Mouse (Mus musculus) forebrain, postnatal 0 days (tissue): ENCODE measurements around the gene Foxn1. TPM values are rescaled to one million over a fixed set of nuclear protein-coding genes. Genes with fewer than 3 reads are reported as not detected.
A peak's percentile ranks its signal among the peaks of the same experiment; 100 is the strongest.

ENCODE experiments used
- ATAC-seq: fragments of 200-750 bp; cut with Nextera tagmentation; 2 replicates; pipeline ENCODE4 v1.8.0; 2017; ENCODE audit warnings: mild to moderate bottlenecking, moderate library complexity
- DNase-seq: peaks from one replicate; pipeline ENCODE4 v3.0.0-alpha.2; 2015
- H3K27ac ChIP-seq: fragments of 300-500 bp; sonication (generic); 2 replicates; pipeline ENCODE4 v1.5.1; 2014; ENCODE audit warnings: low read depth, mild to moderate bottlenecking, antibody characterized with exemption, low read length, moderate library complexity, mixed read lengths
- H3K27me3 ChIP-seq: fragments of 300-500 bp; sonication (generic); 2 replicates; pipeline ENCODE4 v1.6.1; 2014; ENCODE audit warnings: mild to moderate bottlenecking, low read length, mixed read lengths; ENCODE audit not compliant: insufficient read depth
- H3K36me3 ChIP-seq: fragments of 300-500 bp; sonication (generic); 2 replicates; pipeline ENCODE4 v1.6.1; 2014; ENCODE audit warnings: mild to moderate bottlenecking, moderate library complexity; ENCODE audit not compliant: insufficient read depth
- H3K4me1 ChIP-seq: fragments of 300-500 bp; sonication (generic); 2 replicates; pipeline ENCODE4 v1.6.1; 2014; ENCODE audit warnings: antibody characterized with exemption; ENCODE audit not compliant: insufficient read depth
- H3K4me2 ChIP-seq: fragments of 300-500 bp; sonication (generic); 2 replicates; pipeline ENCODE4 v1.6.1; 2014; ENCODE audit warnings: low read depth, mild to moderate bottlenecking, moderate library complexity
- H3K4me3 ChIP-seq: fragments of 300-500 bp; sonication (generic); 2 replicates; pipeline ENCODE4 v1.5.1; 2014; ENCODE audit warnings: low read depth, low read length, mixed read lengths
- H3K9ac ChIP-seq: fragments of 300-500 bp; sonication (generic); 2 replicates; pipeline ENCODE4 v1.6.1; 2014; ENCODE audit warnings: mild to moderate bottlenecking
- H3K9me3 ChIP-seq: fragments of 300-500 bp; sonication (generic); 2 replicates; pipeline ENCODE4 v1.6.1; 2016; ENCODE audit warnings: low read length
- CTCF ChIP-seq: sonication (generic); IDR thresholded peaks from 2 replicates; pipeline ENCODE4 v1.5.1; 2016; ENCODE audit warnings: antibody characterized with exemption, control low read depth, low read depth
- WGBS: fragments of 180-500 bp; shearing (Covaris S2); extraction: QIAGEN DNeasy Blood & Tissue Kit; methylation state at CpG from one replicate; pipeline ENCODE4 v1.1.7; 2014; 5-methylcytosine and 5-hydroxymethylcytosine counted together
- polyA plus RNA-seq: library from polyadenylated mRNA; unstranded; fragments of >200 nt; fragmentation: Nextera tagmentation; extraction: Ambion mirVana; gene quantifications from 2 replicates; pipeline ENCODE4 v1.2.1, GENCODE M21; 2015
- total RNA-seq: library from RNA; depleted of rRNA; stranded (reverse); fragments of >200 nt; gene quantifications from 2 replicates; pipeline ENCODE4 v1.2.3, GENCODE M21; 2014

The Foxn1 gene
- total and polyA plus RNA-seq, 2 experiments from 2014 or later, result not detected

DNA sequence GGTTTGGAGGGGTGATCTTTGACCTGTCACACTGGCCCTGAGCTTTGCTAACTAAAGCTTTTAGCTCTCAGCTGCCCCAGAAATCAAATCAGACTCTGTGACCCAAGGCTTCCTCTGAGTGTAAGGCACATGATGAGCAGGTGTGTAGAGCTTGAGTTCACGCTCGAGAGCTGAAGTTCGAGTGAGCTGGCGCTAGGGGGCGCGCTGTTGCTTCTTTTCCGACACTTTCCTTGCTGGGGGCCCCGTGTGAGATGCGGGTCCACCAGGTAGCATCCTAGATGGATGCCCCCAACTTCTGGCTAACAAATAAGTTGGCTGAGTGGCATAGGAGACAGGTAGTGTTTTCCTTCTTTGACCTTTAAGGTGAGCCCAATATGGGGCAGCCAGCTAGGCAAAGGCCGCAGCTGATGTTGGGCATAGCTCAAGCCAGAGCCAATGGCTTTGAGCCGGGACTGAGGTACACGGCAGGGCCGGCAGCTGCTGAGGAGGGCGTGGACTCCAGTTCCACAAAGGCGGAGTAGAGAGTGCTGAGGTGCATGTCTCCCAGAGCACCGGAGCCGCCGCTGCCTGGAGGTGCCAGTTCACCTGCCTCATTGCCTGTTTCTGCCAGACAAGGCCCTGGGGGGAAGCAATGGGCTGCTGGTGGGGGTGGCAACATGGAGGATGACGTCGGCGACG lies 27.9 kb downstream of the Foxn1 start:
- peak; percentile 51; the same call in 1 of the 2 replicates for TF ChIP-seq CTCF
- no peaks in the 10 kb centered on the region for H3K9me3 ChIP-seq
- H3K4me3 ChIP-seq, result no peak overlapping the region
- no peaks in the 10 kb centered on the region for H3K36me3 ChIP-seq
- no peak overlapping the region for H3K4me2 ChIP-seq
- H3K27me3 ChIP-seq, result no peaks in the 10 kb centered on the region
- no peak overlapping the region for H3K9ac ChIP-seq
- H3K4me1 ChIP-seq, result no peaks in the 10 kb centered on the region
- no peak overlapping the region for H3K27ac ChIP-seq
- ATAC-seq, result no peak
- WGBS, result 14% methylated on average over 22 of the region's 22 CpGs
- DNase-seq, result no peak

DNA sequence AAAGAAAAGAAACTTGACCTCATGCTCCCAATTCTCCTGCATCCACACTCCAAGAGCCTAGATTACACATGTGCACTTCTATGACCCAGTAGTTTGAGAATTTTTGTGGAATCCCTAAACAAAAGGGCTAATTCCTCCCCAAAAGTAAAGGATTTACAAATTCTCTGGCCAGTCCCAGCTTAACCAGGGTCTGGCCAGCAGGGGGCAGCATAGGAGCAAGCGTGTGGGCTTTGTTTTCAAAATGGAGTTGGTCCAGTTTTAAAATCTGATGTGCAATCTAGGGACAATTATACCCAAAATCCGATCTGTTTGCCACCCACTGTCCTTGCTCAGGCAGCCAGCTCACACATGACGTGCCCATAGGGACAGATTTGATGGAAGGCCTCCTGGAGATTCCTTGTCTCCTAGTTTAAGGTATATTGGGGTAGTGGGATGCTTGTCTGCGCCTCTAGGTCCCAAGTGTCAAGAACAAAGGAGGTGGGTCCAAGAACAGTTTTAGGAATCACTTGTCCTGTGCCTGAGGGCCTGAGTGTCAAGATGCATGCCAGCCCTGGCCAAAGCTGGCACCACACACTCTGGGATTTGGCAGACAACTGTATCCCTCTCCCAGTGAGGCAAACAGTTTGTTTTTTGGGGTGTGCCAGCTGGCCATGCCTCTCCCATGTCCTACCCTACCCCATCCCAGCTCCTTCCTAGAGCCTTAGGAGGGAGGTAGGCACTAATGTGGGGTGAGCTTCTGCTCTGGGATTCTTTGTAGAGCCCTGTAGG lies 30.7 kb downstream of the Foxn1 start:
- DNase-seq (peak; percentile 63), ATAC-seq (peak; percentile 40; the same call in 1 of the 2 replicates)
- Histone ChIP-seq H3K36me3 (no peaks in the 10 kb centered on the region), H3K27ac (0 out of 2 replicates have a peak overlapping the region, but pooled peaks have one; percentile 40), H3K9ac (no peak overlapping the region), H3K9me3 (no peaks in the 10 kb centered on the region), H3K27me3 (no peaks in the 10 kb centered on the region), H3K4me2 (no peak overlapping the region), H3K4me1 (no peaks in the 10 kb centered on the region), H3K4me3 (no peak overlapping the region)
- peak; percentile 72 for TF ChIP-seq CTCF
- 32% methylated on average over 4 of the region's 4 CpGs for WGBS

DNA sequence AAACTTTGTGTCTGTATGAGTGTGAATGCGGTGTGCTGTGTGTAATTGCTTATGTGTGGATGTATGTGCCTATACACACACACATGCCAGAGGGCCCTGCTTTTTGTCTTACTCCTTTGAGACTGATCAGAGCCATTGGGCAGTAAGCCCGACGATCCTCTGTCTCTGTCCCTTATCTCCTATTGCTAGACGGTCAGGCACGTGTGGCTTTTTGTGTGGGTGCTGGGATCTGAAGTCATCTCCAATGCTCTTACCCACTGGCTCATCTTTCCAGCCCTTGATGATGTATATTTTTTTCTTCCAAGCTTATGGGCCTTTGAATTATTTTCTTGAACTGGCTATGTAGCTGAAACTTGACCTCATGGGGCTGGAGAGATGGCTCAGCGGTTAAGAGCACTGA lies 31.5 kb downstream of the Foxn1 start:
- Histone ChIP-seq H3K4me2 (no peak overlapping the region), H3K4me3 (no peak overlapping the region), H3K36me3 (no peaks in the 10 kb centered on the region), H3K27me3 (no peaks in the 10 kb centered on the region), H3K4me1 (no peaks in the 10 kb centered on the region), H3K9me3 (no peaks in the 10 kb centered on the region), H3K9ac (no peak overlapping the region), H3K27ac (no peak overlapping the region)
- no peak for TF ChIP-seq CTCF
- no peak for ATAC-seq
- WGBS, result 92% methylated on average over 6 of the region's 6 CpGs
- DNase-seq, result no peak

DNA sequence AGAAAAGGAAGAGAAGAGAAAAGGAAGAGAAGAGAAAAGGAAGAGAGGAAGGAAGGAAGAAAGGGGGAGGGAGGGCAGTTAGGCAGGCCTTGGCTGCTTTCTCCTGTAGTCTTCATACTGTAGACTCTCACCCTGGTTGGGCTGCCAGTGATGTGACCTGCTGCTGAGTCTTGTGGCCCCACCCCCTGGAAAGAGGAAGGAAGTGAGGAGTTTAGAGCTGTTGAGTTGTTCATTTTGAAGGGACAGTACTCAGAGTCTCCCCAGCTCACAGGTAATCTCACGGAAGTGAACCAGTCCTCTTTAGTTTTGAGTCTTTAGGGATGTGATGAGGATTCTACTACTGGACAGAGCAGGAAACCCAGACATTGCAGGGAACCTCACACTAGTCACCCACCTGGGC lies 33.3 kb downstream of the Foxn1 start:
- Histone ChIP-seq H3K9me3 (no peaks in the 10 kb centered on the region), H3K4me1 (no peaks in the 10 kb centered on the region), H3K27me3 (no peaks in the 10 kb centered on the region), H3K4me3 (no peak overlapping the region), H3K36me3 (peaks cover 14% of the 10 kb centered on the region; the same call in 1 of the 2 replicates), H3K4me2 (no peak overlapping the region), H3K27ac (no peak overlapping the region), H3K9ac (no peak overlapping the region)
- no peak for ATAC-seq
- WGBS, result 86% methylated on average over 1 of the region's 1 CpGs
- no peak for DNase-seq
- no peak for TF ChIP-seq CTCF

DNA sequence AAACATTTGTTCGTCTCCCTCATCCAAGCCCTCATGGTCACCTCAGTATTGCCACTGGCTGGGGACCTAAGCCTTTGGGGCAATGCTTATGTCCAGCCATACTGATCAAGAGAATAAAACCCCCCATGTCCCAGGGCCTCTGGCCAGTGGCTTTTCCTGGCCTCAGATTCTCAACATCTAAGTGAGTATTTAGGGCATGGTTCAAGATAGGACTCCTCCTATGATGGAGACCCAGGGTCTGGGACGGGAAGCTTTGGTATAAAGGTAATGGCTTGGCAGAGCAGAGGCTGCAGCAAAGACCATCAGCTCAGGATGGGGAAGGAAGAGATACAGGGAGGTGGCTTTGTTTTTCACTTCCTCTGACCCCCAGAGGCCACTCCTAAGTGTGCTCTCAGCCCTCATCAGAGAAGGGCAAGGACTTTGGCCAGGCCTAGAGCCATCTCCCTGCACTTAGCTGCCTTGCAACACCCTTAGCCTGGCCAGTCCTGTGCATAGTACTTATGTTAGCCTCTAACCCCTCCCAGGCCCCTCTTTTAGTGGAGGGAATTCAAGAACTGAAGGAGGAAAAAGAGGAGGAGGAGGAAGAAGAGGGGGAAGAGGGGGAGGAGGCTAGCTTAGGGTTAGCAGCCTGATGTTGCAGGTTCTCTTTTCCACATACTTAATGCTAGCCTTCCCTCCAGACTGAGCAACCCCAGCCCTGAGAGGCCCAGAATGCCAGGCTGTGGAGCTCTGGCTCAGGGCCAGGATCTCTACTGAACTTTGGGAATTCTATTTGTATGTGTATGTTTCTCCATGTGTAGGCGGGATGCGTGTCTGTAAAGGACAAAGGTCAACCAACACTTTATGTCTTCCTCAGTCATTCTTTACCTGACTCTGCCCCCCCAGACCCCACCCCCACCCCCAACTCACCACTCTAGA lies 36.7 kb downstream of the Foxn1 start:
- no peak overlapping the region for H3K4me2 ChIP-seq
- H3K9me3 ChIP-seq, result no peaks in the 10 kb centered on the region
- 79% methylated on average over 4 of the region's 4 CpGs for WGBS
- H3K4me1 ChIP-seq, result no peaks in the 10 kb centered on the region
- ATAC-seq (no peak), DNase-seq (no peak)
- no peak overlapping the region for H3K9ac ChIP-seq
- H3K27ac ChIP-seq, result no peak overlapping the region
- no peak for TF ChIP-seq CTCF
- H3K36me3 ChIP-seq, result peaks cover 14% of the 10 kb centered on the region; the same call in 1 of the 2 replicates
- no peaks in the 10 kb centered on the region for H3K27me3 ChIP-seq
- no peak overlapping the region for H3K4me3 ChIP-seq

DNA sequence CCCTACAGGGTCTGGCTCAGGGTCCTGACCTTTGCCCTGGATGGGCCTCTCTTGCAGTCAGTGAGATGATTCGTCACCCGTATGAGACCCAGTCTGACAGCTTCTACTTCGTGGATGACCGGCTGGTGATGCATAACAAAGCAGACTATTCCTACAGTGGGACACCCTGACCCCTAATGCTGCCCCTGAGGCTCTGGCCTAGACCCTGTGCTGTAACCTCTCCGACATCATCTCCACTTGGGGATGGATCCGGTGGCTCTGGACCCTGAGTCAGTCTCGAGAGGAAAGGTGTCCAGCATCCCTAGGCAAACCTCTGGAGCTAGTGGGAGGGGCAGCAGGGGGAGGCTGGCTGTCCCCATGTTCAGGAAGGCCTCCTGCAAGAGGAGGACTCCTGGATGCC lies 37.9 kb downstream of the Foxn1 start:
- Histone ChIP-seq H3K36me3 (peaks cover 14% of the 10 kb centered on the region; the same call in 1 of the 2 replicates), H3K4me1 (no peaks in the 10 kb centered on the region), H3K27ac (no peak overlapping the region), H3K9ac (no peak overlapping the region), H3K4me2 (no peak overlapping the region), H3K9me3 (no peaks in the 10 kb centered on the region), H3K4me3 (no peak overlapping the region), H3K27me3 (no peaks in the 10 kb centered on the region)
- no peak for ATAC-seq
- 85% methylated on average over 7 of the region's 7 CpGs for WGBS
- no peak for DNase-seq
- no peak for TF ChIP-seq CTCF
